Mouse (Mus musculus): ENCODE data around the gene Bcl2l14.

GRCm38 (mm10) chr6:134396018-134396417 is at the start of gene Bcl2l14:
- TF ChIP-seq GATA1 (IDR thresholded peaks at IDR 0.05; ENCODE audit: borderline replicate concordance, low read length) (no peak), FLI1 (IDR thresholded peaks at IDR 0.05; ENCODE audit: low read length) (no peak)

All from megakaryocyte, embryonic 14.5 days (primary cell).